Mouse (Mus musculus): ENCODE data around the gene Slc17a1. TPM values are rescaled to one million over a fixed set of nuclear protein-coding genes. Genes with fewer than 3 reads are reported as not detected.

The Slc17a1 gene
- total RNA-seq, 2 experiments from 2014 or later: not detected

DNA sequence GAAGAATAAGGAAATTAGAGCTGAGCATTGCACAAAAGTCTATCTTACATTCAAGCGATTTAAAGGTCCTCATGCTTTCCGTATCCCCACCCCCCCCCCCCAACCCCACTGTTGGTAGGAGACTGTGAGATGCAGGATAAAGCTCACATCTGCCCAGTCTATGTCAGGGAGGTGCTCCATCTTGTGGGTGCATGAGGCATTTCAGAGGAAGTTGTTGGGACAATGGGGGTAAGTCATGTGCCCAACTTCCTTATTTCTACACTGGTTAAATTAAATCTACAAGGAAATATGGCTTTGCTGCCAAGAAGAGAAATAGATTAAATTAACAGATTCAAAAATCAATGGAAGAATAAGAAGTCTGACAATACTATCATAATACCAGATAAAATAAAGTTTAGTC, 18.0 kb downstream of the Slc17a1 start:
- DNase-seq (ENCODE audit: low spot score in 2 of 2): no peak
- intact Hi-C loops (cut with DNase I): no loop called here

DNA sequence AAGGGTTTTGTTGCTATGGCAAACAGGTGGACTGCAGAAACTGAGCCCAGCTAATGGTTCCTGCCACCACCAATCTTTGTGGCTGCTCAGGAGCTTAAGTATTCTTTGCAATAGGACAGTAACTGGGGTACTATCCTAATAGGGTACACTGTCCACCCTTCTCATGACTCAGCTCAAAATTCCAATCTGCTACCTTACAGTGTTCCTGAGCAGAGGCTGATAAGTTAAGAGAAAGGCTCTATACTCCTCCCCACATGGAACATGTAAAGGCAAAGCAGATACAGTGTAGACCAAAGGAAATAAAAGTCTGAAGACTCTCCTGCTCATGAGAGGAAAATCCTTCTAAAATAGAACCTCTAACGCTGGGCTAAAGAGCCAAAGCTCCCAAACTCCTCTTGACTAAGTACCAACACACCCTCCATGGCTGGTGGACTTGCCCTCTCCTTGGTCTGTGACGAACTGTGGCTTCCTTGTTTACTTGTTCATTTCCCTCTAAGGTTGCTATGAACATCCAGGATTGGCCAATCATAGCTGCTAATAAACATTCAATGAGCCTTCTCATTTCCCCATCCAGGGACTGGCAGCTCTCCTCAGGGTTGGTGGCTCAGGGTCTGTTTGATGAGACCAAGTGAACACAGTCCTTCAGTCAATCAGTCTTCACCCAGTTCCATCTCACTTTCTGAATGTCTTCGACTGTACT, 19.6 kb downstream of the Slc17a1 start:
- DNase-seq (ENCODE audit: low spot score in 2 of 2): no peak
- intact Hi-C loops (cut with DNase I): no loop called here

DNA sequence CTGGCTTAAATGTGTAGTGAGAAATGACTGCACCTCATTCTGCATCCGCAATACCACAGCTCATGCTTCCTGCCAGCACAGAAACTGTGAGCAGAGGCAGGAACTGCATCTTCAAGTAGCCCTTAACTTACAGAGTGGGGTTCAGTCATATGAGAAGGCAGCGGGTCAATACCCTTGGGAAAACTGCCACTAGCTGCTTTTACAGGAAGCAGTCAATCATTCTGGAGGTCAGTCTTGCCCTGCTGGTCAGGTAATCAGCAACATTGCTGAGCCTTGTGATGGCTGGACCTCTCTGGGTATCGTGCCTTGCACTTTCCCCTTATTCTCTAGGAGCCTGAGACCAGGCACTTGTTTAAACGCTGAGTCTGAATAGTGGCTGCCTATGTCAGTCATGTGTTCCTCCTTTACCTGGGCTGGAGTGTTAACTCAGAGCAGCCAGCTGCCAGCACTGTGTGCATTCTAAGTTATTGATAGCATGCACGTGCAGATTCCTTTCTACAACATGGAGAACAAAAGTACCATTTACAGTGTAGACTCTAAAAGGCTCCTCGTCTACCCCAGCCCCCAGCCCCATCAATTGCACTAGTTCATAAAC, 21.6 kb downstream of the Slc17a1 start:
- intact Hi-C loops (cut with DNase I): no loop called here

DNA sequence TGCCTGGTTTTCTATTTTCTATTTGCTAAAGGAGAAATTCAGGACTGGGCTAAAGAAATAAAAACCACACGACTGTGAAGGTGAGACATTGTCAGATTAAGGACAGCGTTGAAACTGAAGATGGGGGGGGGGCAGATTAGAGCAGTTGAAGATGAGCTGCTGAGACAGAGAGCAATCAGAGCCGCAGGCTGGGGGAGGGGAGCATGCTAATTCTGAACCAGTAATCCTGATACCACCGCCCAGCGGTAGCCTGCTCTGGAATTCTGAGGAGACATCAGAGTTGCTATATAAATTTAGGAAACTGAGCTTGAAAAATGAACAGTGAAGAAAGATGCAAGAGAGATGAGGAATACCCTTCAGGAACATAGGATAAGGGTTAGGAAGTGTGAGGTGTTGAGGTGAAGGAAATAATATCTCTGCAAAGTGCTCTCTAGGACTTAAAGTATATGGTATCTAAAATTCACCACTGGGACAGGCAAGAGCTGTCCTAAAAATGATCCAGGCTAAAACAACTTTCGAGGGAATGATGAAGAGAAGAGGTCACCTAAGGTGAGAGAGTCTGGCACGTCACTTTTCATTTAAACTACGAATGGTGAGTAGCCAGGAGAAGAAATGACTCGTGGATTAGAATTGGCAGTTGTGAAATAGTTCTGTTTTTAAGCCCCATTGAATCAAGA, 25.2 kb downstream of the Slc17a1 start:
- DNase-seq (ENCODE audit: low spot score in 2 of 2): no peak
- intact Hi-C loops (cut with DNase I): no loop called here

More for the DNA sequence above, 21.6 kb downstream of the Slc17a1 start:
- no peak for DNase-seq (ENCODE audit: low spot score in 2 of 2)

DNA sequence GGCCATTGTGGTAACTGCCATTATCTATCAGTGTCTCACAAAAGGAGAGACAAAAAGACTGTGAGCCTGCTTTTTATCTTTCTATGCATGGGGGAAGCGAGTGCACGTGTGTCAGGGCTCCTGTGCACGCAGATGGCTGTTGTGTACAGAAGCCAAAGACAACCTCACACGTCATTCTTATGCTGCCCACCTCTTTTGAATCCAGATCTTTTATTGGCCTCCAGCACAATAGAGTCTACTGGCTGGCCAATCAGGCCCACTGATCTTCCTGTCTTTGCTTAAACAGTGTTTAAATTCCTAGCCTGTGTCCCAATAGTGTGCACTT, 25.7 kb downstream of the Slc17a1 start:
- intact Hi-C loops (cut with DNase I): no loop called here
- no peak for DNase-seq (ENCODE audit: low spot score in 2 of 2)

DNA sequence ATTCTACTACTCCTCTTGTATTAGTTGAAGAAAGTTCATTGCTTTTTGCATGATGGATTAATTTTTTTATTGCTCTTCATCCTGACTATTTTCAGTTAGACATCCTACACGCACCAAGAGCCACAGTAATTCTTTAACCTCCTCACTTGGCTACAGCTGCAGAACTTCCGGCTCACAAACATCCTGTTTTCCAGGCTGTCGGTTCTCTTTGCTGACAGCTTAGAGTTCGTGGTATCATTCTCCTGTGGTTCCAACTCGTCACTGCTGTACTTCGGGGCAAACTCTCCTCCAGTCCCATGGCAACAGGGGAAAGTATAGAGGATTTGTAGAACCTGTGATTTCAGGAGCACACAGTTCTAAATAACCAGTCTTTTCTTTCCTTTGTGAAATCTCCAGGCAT, 30.7 kb downstream of the Slc17a1 start:
- intact Hi-C loops (cut with DNase I): no loop called here

DNA sequence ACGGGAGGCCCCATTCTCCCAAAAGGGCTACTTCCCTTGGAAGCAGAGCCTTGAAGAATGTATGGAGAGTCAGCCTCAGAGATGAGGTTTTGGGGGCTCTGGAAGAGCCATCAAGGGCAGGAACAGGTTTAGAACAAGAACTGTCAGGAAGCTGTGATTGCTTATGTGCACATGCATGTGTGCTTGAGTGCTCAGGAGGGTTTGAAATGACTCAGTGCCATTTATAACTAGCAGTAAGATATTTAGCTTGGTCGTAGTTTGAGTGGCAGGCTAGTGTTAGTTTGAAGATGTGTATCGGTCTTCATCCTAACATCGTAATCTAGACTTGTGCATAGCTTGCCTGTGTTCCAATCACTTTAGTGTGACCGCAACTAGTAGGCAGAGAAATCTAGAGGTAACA, 39.4 kb downstream of the Slc17a1 start:
- intact Hi-C loops (cut with DNase I): no loop called here
- DNase-seq (ENCODE audit: low spot score in 2 of 2): no peak

More for the DNA sequence above, 30.7 kb downstream of the Slc17a1 start:
- DNase-seq (ENCODE audit: low spot score in 2 of 2): no peak

DNA sequence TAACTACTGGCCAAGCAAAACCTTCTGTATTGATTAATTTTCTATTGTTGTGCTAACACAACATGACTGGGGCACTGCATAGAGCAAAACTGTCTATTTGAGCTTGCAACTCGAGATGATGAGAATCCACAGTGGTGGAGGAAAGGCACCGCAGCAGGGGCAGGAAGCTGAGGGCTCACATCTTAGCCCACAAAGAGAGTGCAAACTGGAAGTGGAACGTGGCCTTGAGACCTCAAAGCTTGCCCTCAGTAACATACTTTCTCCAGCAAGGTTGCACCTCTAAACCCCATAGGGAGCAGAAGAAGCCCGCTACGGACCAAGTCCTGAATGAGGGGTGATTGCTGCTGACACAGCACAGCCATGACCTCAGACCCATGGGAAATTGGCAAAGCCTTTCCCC, 42.6 kb downstream of the Slc17a1 start:
- DNase-seq (ENCODE audit: low spot score in 2 of 2): no peak
- intact Hi-C loops (cut with DNase I): no loop called here

DNA sequence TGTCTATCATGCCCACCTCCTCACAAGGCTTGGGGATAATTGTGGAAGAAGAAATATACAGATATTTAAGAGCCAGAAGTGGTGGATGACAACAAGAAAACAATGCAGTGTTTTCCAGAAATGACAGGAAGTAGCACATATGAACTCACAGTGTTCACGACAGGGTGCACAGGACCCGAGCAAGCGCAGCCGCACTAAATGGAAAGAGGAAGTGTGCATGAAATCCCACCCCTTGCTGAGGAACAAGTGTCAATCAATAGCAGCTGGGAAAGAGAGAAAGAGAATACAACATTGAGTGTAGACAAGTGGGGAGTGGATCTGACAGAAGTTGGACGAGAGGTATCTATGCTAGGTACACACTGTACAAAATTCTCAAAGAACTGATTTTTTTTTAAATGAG, 43.8 kb downstream of the Slc17a1 start:
- intact Hi-C loops (cut with DNase I): no loop called here
- no peak for DNase-seq (ENCODE audit: low spot score in 2 of 2)

DNA sequence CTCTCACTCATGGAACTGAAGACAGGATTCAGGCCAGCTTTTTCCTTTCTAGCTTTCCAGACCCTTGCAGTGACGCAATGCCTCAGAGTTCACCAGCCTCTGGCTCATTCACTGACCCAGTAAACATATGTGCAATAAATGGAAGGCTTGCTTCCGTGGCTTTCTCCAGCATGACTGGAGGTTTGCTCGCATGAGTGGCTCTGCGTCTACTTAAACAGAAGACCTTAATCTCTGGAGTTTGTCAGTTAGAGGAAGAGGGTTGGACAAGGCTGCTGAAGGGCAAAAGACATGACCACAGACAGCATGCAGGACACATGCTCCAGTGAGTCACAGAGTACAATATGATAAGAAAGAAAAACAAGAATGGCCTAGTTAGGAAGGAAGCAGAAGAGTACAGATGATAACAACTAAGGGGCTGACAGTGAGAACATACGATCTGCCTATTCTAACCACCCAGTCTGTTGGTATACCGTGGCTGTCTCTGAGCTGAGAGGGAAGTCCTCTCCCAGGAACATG, 46.3 kb downstream of the Slc17a1 start:
- intact Hi-C loops (cut with DNase I): no loop called here
- DNase-seq (ENCODE audit: low spot score in 2 of 2): no peak

DNA sequence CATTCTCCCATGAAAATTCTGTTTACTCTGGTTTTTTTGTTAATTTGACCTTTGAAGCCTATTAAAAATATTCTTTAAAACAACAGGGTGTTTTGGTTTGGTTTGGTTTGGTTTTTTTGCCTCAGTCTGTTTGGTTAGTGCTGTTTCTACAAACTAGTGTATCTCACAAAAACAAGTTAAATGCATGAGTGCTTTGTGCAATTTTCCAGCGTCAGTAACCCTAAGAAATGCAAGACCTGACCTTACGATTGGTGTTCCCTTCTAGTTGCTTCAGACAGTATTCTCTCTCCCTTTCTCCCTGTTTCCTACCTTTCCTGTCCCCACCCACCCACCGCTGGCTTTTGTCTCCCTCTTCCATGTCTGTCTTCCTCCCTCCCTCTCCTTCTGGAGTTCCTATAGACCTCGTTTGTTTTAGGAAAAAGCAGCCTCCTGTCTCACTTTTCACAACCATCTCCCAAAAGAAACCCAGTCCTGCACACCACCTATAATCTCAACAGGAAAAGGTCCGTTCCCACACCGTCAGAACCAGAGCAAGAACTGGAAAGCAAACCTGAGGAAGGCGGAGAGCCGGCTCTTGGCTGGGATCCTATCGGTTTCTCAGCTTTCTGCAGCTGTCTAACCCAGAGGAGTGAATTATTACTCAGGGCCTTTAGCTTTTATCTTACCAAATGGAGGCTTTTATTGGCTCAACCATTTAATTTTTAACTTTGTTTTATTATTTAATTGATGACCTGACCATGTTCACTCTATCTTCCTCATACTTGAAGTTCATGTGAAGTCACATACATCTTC, 47.0 kb downstream of the Slc17a1 start, which contains the start of gene Slc17a4:
Gene Slc17a4, minus strand, starts transcription at position 634 of the 792 bp plus-strand sequence.
- DNase-seq (ENCODE audit: low spot score in 2 of 2): no peak
- intact Hi-C loops (cut with DNase I): no loop called here

DNA sequence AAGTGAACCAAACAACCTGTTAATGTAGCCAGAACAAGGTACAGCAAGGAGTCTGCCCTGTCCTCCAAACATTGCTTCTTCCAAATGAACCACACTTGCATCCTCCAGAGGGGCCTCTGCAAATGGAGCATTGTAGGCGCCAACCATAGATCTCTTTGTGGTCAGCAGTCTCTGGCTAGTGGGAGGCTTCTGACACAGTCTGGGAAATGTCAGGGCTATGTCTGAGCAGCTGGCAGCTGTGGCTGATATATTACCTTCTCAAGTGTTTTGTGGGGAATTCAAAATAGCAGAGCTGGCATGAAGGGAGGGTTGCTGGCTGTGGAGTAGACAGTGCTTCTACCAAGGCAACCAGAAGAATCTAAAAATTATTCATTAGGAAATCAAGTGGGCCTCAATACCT, 48.6 kb downstream of the Slc17a1 start:
- DNase-seq (ENCODE audit: low spot score in 2 of 2): no peak

DNA sequence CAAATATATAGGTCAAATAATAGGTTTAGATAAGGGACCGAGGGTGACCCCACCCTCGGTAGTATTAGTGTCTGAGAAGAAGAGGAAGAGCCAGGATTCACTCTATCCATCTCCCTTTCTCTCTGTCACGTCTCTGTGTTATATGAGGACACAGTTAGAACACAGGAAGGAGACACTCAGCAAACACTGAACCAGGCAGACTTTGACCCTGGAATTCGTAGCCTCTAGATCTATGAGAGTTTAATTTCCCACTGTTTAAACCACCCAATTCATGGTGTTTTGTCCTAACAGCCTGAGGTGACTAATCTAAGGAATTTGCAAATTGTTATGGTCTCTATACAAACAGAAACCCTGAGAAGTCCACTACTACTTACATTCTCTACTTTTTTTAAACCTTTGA, 50.1 kb downstream of the Slc17a1 start:
- DNase-seq (ENCODE audit: low spot score in 2 of 2): no peak
- intact Hi-C loops (cut with DNase I): no loop called here

More for the DNA sequence above, 48.6 kb downstream of the Slc17a1 start:
- intact Hi-C loops (cut with DNase I): no loop called here

DNA sequence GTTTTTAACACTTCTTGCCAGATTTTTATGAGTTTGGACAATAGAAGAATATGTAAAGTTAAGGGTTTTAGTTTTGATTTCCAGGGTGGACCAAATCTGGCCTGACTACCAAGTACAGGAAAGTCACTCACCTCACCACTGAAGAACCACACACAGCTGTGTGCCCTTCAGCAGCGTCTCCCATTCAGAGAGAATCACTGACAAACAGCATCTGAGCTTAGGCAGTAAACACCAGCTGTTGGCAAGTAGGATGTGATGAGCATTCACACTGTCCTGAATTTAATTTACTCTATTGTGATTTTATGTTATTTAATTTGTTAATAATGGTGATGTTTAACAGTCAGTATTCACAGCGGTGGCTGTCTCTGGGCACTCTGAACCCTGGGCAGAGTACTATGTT, 58.2 kb downstream of the Slc17a1 start:
- DNase-seq (ENCODE audit: low spot score in 2 of 2): no peak
- intact Hi-C loops (cut with DNase I): no loop called here

DNA sequence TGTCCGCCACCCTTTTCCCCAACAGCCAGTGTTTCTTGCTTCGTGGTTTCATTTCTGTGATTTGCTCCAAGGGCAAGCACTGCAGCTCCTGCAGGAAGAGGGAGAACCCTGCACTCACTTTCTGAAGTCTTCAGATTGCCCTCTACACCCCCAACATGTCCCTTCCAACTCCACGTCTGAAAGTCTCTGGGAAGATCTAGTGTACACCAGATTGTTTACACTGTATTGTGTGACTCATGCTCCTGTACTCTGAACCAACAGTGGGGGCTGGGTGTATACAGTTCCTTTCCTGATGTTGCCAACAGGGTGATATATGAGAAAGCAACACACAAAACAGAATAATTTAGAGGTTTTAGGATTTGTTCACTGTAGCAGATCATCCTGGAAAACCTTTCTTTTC, 61.1 kb downstream of the Slc17a1 start:
- no peak for DNase-seq (ENCODE audit: low spot score in 2 of 2)
- intact Hi-C loops (cut with DNase I): no loop called here

DNA sequence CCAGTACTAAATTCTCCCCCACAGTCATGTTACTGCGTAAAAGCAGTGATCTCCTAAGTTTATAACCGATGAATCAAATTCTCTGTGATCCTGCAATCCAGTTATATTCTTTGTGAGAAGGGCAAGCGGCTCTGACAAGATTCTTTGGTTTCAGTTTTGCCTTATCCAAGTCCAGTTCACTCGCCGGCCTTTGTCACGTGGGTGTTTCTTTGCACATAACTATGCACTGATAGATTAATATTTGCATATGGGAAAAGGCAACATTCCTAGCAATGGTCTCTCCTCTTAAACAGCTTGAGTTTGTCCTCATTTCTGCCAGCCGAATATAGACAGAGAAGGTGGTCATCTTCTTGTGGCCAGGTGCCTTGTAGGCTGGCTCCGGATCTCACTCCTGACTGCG, 62.9 kb downstream of the Slc17a1 start:
- DNase-seq (ENCODE audit: low spot score in 2 of 2): no peak
- intact Hi-C loops (cut with DNase I): no loop called here

DNA sequence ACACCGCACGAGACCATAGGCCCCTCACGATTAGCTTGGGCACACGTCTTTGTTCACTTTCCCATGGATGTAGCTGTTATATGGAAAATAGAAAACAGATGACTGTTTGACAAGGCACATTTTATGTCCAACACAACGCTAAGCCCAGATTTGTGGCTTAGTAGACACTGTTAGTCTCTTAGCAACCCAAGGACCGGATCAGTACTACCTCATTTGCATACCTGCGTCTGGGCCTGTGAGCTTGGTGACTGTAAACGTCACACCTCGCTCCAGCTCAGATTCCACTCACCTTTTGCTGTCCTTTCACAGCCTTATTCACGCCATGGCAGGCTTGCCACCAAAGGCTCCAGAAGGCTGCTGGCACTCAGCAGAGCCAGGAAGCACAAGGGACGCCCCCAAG, 63.4 kb downstream of the Slc17a1 start:
- no peak for DNase-seq (ENCODE audit: low spot score in 2 of 2)
- intact Hi-C loops (cut with DNase I): no loop called here

DNA sequence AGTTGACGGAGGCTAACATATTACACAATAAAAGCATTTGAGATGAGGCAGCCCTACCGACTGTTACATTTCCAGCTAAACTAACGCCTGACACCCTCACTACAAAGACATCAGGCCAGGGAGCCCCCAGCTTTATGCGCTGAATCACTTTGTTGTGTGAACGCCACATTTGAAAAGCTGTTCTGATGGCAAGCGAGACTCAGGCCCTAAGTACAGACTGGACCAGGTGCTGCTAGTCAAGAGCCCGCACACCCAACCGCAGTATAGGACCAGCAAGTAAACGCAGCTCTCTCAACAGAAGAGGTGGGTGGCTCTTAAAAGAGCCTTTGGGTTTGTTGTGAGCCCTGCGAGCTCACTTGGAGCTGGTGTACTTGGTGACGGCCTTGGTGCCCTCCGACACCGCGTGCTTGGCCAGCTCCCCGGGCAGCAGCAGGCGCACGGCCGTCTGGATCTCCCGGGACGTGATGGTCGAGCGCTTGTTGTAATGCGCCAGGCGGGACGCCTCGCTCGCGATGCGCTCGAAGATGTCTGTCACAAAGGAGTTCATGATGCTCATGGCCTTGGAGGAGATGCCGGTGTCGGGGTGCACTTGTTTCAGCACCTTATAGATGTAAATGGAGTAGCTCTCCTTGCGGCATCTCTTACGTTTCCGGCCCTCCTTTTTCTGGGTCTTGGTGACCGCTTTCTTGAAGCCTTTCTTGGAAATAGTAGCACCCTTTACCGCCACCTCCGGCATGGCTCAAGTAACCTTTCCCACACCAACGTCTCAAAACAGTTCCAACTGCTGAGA, 66.1 kb downstream of the Slc17a1 start, which contains the start of gene Hist1h2ba:
Gene Hist1h2ba, minus strand, starts transcription at position 736 of the 790 bp plus-strand sequence.
- intact Hi-C loops (cut with DNase I): no loop called here
- no peak for DNase-seq (ENCODE audit: low spot score in 2 of 2)

DNA sequence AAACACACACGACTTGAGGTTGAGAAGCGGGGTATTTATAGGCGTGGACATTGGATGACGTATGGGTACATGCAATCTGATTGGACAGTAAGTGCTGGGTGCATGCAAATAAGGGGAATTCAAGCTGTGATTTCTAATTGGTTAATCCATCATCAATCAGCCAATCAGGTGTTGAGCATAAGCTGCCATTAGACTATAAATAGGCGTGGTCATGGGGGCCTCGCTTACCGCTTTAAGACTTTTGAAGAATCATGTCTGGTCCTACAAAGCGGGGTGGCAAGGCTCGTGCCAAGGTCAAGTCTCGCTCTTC, 66.6 kb downstream of the Slc17a1 start, which contains the start of gene Hist1h2aa:
Gene Hist1h2aa, plus strand, starts transcription at position 252 of the 310 bp plus-strand sequence.
- intact Hi-C loops (cut with DNase I): no loop called here
- DNase-seq (ENCODE audit: low spot score in 2 of 2): no peak
